ENCODE assay signal across 8 mouse cellular contexts in genomic region chr12:25094621-25095521, GRCm38 (mm10). TPM values are rescaled to one million over a fixed set of nuclear protein-coding genes. Genes with fewer than 3 reads are reported as not detected.
DNase-seq lines count a peak whose midpoint lies in the region; ATAC-seq lines count a peak whose summit lies in the region.

No protein-coding gene starts in this region.

- under 1% methylated on average over 22 of the region's 22 CpGs for WGBS in heart, embryonic 11.5 days (ENCODE audit: insufficient replicate concordance)
- WGBS in kidney, embryonic 15.5 days = under 1% methylated on average over 22 of the region's 22 CpGs

- no peak for ATAC-seq in heart, embryonic 11.5 days (replicated peaks; ENCODE audit: insufficient number of reproducible peaks, low FRiP score, low TSS enrichment)
- no peak for ATAC-seq in kidney, embryonic 15.5 days (replicated peaks; ENCODE audit: low FRiP score)

- peak overlapping the region; percentile 86 for H3K27ac ChIP-seq in heart, embryonic 11.5 days (ENCODE audit: low read depth, low read length)
- peak overlapping the region; percentile 99 for H3K27ac ChIP-seq in kidney, embryonic 15.5 days

- H3K27me3 ChIP-seq in heart, embryonic 11.5 days (ENCODE audit: control insufficient read depth, insufficient read depth, low read length) = no peaks in the 10 kb centered on the region
- no peaks in the 10 kb centered on the region for H3K27me3 ChIP-seq in kidney, embryonic 15.5 days

- H3K9me3 ChIP-seq in heart, embryonic 11.5 days (replicated peaks; ENCODE audit: control insufficient read depth, low read length) = no peaks in the 10 kb centered on the region
- H3K9me3 ChIP-seq in kidney, embryonic 15.5 days (replicated peaks) = no peaks in the 10 kb centered on the region

- H3K4me1 ChIP-seq in heart, embryonic 11.5 days (ENCODE audit: control insufficient read depth, insufficient read depth, low read length) = peaks cover 27% of the 10 kb centered on the region; the same call in 1 of the 2 replicates
- peaks cover 54% of the 10 kb centered on the region for H3K4me1 ChIP-seq in kidney, embryonic 15.5 days

- peak overlapping the region; percentile 74 for H3K4me3 ChIP-seq in heart, embryonic 11.5 days (ENCODE audit: low read depth, low read length)
- H3K4me3 ChIP-seq in kidney, embryonic 15.5 days (replicated peaks) = peak overlapping the region; percentile 68

- H3K9ac ChIP-seq in heart, embryonic 11.5 days (ENCODE audit: low read depth, low read length) = peak overlapping the region; percentile 74
- H3K9ac ChIP-seq in kidney, embryonic 15.5 days = peak overlapping the region; percentile 70

- H3K4me2 ChIP-seq in heart, embryonic 11.5 days = peak overlapping the region; percentile 90
- peak overlapping the region; percentile 88 for H3K4me2 ChIP-seq in kidney, embryonic 15.5 days

- no peaks in the 10 kb centered on the region; the same call in 1 of the 2 replicates for H3K36me3 ChIP-seq in heart, embryonic 11.5 days (ENCODE audit: control insufficient read depth, insufficient read depth, low read length)
- H3K36me3 ChIP-seq in kidney, embryonic 15.5 days = peaks cover 4% of the 10 kb centered on the region; the same call in 1 of the 2 replicates

- peak; percentile 12 for DNase-seq in cerebellum, adult 11-12 months
- DNase-seq in cerebellum, postnatal 4 days (ENCODE audit: low spot score in 2 of 2) = no peak
- DNase-seq in 416B (ENCODE audit: low read depth) = peak; percentile 75
- DNase-seq in cerebellum, postnatal 14 days = peak; percentile 22 to 44
- peak; percentile 23 for DNase-seq in mesoderm, embryonic 11.5 days (ENCODE audit: low read depth, low spot score)
- DNase-seq in thymus, postnatal 25 days = peak; percentile 36

RNA-seq across cellular contexts. Expression of gene Id2, which starts 2.1 kb away (rescaled TPM):
- 511 and 550 TPM in 2 replicates for polyA plus RNA-seq in heart, embryonic 11.5 days (2014; fragmentation: Nextera tagmentation; extraction: Ambion mirVana)
- 518 and 543 TPM in 2 replicates for polyA plus RNA-seq in kidney, embryonic 15.5 days (2015; fragmentation: Nextera tagmentation; extraction: Ambion mirVana)

Comparison
In these comparisons a context has a peak if more than half of its experiments do, and no peak if none do; other contexts are left out.
1. DNase-seq: peak in cerebellum, adult 11-12 months (single experiment), 416B (single experiment), cerebellum, postnatal 14 days (2 of 2), mesoderm, embryonic 11.5 days (single experiment) and thymus, postnatal 25 days (single experiment); none in cerebellum, postnatal 4 days (0 of 2).